Mouse (Mus musculus): ENCODE measurements at regions not wholly inside any gene's neighbourhood (a gene's known extent, or its start where the extent isn't known, plus 50 kb on each side); places are given as distances from the start of the nearest gene placed in this dataset.

- no peaks in the 10 kb centered on the region for H3K36me3 ChIP-seq (replicated peaks; ENCODE audit: control insufficient read depth, insufficient read depth, low read length)
- H3K9ac ChIP-seq (replicated peaks; ENCODE audit: low read depth, low read length), result no peak overlapping the region
- DNase-seq (ENCODE audit: low spot score) (peak; percentile 51), ATAC-seq (ENCODE audit: insufficient read depth, low read depth) (peak; percentile 74)
- no peaks in the 10 kb centered on the region for H3K9me3 ChIP-seq (replicated peaks; ENCODE audit: control insufficient read depth, low read length)
- 37% methylated on average over 29 of the region's 29 CpGs for WGBS
- H3K27me3 ChIP-seq (ENCODE audit: control insufficient read depth, insufficient read depth, low read length), result no peaks in the 10 kb centered on the region
- 0 out of 2 replicates have a peak, but pooled peaks cover 4% of the 10 kb centered on the region for H3K4me1 ChIP-seq (ENCODE audit: control insufficient read depth, insufficient read depth)
- H3K27ac ChIP-seq (ENCODE audit: low read depth), result peak overlapping the region; percentile 26
- TF ChIP-seq CTCF (IDR thresholded peaks at IDR 0.05; ENCODE audit: low read depth), result no peak
- TF ChIP-seq EP300 (IDR thresholded peaks at IDR 0.05; ENCODE audit: low read depth), result no peak
- no peak overlapping the region for H3K4me3 ChIP-seq (ENCODE audit: low read depth, low read length)
- H3K4me2 ChIP-seq (ENCODE audit: low read depth, low read length), result peak overlapping the region; percentile 25; the same call in 1 of the 2 replicates
These were observed 66.6 kb downstream of the 1700129C05Rik start for GRCm38 (mm10) chr14:59075845-59076745.

GRCm38 (mm10) chr14:59072323-59073039, 70.2 kb downstream of the 1700129C05Rik start:
- Histone ChIP-seq H3K4me1 (ENCODE audit: control insufficient read depth, insufficient read depth) (0 out of 2 replicates have a peak, but pooled peaks cover 4% of the 10 kb centered on the region), H3K4me2 (ENCODE audit: low read depth, low read length) (no peak overlapping the region), H3K9ac (replicated peaks; ENCODE audit: low read depth, low read length) (no peak overlapping the region), H3K27ac (ENCODE audit: low read depth) (no peak overlapping the region), H3K36me3 (replicated peaks; ENCODE audit: control insufficient read depth, insufficient read depth, low read length) (no peaks in the 10 kb centered on the region), H3K27me3 (ENCODE audit: control insufficient read depth, insufficient read depth, low read length) (no peaks in the 10 kb centered on the region), H3K9me3 (replicated peaks; ENCODE audit: control insufficient read depth, low read length) (no peaks in the 10 kb centered on the region), H3K4me3 (ENCODE audit: low read depth, low read length) (no peak overlapping the region)
- WGBS, result 74% methylated on average over 7 of the region's 7 CpGs
- ATAC-seq (ENCODE audit: insufficient read depth, low read depth), result no peak
- no peak for DNase-seq (ENCODE audit: low spot score)
- no peak for TF ChIP-seq EP300 (IDR thresholded peaks at IDR 0.05; ENCODE audit: low read depth)
- no peak for TF ChIP-seq CTCF (IDR thresholded peaks at IDR 0.05; ENCODE audit: low read depth)

DNA sequence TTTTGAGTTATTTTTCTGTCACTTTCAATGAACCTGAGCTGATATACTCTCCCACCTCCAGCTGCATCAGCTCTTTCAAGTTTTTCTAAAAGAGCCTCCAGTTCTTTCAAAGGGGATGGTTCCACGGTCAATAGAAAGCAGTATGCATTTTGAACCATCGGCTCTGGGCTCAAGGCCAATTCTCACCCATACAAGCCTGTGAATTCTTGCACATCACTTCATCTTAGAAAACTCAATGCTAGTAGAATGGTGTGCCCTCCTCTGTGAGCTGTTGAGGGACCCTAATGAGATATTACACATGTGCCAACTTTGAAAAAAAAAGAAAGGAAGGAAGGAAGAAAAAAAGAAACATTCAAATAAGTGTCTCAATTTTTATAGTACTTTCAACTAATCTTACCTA, 72.6 kb downstream of the 1700129C05Rik start:
- H3K4me2 ChIP-seq (ENCODE audit: low read depth, low read length), result no peak overlapping the region
- H3K4me3 ChIP-seq (ENCODE audit: low read depth, low read length), result no peak overlapping the region
- H3K27ac ChIP-seq (ENCODE audit: low read depth), result no peak overlapping the region
- H3K36me3 ChIP-seq (replicated peaks; ENCODE audit: control insufficient read depth, insufficient read depth, low read length), result no peaks in the 10 kb centered on the region
- no peaks in the 10 kb centered on the region for H3K9me3 ChIP-seq (replicated peaks; ENCODE audit: control insufficient read depth, low read length)
- DNase-seq (ENCODE audit: low spot score) (no peak), ATAC-seq (ENCODE audit: insufficient read depth, low read depth) (no peak)
- no peaks in the 10 kb centered on the region for H3K27me3 ChIP-seq (ENCODE audit: control insufficient read depth, insufficient read depth, low read length)
- TF ChIP-seq CTCF (IDR thresholded peaks at IDR 0.05; ENCODE audit: low read depth) (no peak), EP300 (IDR thresholded peaks at IDR 0.05; ENCODE audit: low read depth) (no peak)
- H3K9ac ChIP-seq (replicated peaks; ENCODE audit: low read depth, low read length), result no peak overlapping the region
- H3K4me1 ChIP-seq (ENCODE audit: control insufficient read depth, insufficient read depth), result no peaks in the 10 kb centered on the region
- WGBS, result 52% methylated on average over 2 of the region's 2 CpGs

GRCm38 (mm10) chr14:59066456-59067220, 76.1 kb downstream of the 1700129C05Rik start:
- 65% methylated on average over 8 of the region's 8 CpGs for WGBS
- DNase-seq (ENCODE audit: low spot score), result no peak
- H3K4me2 ChIP-seq (ENCODE audit: low read depth, low read length), result no peak overlapping the region

DNA sequence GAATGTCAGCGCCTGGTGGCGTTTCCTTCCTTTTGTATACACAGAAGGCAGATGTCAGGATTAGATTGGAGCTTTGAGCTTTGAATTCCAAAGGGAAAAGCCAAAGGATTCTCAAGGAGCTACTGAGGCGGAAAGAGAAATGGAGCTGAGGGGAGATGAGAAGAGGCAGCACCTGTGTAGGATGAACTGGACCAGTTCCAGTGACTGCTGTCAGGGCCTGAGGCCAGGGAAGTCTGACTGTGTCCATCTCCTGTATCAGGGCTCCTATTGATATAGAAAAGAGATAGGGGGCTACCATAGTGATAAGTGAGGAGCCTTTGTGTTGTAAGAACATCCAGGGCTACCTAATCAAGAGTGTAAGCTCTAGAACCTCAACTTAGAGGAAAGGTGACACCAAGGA, 79.5 kb downstream of the 1700129C05Rik start:
- ATAC-seq (ENCODE audit: insufficient read depth, low read depth), result no peak
- TF ChIP-seq EP300 (IDR thresholded peaks at IDR 0.05; ENCODE audit: low read depth), result no peak
- TF ChIP-seq CTCF (IDR thresholded peaks at IDR 0.05; ENCODE audit: low read depth), result no peak
- H3K9me3 ChIP-seq (replicated peaks; ENCODE audit: control insufficient read depth, low read length), result no peaks in the 10 kb centered on the region

More at GRCm38 (mm10) chr14:59066456-59067220, 76.1 kb downstream of the 1700129C05Rik start:
- Histone ChIP-seq H3K9ac (replicated peaks; ENCODE audit: low read depth, low read length) (no peak overlapping the region), H3K4me3 (ENCODE audit: low read depth, low read length) (no peak overlapping the region), H3K4me1 (ENCODE audit: control insufficient read depth, insufficient read depth) (no peaks in the 10 kb centered on the region), H3K9me3 (replicated peaks; ENCODE audit: control insufficient read depth, low read length) (no peaks in the 10 kb centered on the region), H3K27me3 (ENCODE audit: control insufficient read depth, insufficient read depth, low read length) (no peaks in the 10 kb centered on the region), H3K27ac (ENCODE audit: low read depth) (no peak overlapping the region), H3K36me3 (replicated peaks; ENCODE audit: control insufficient read depth, insufficient read depth, low read length) (no peaks in the 10 kb centered on the region)
- ATAC-seq (ENCODE audit: insufficient read depth, low read depth), result no peak
- TF ChIP-seq EP300 (IDR thresholded peaks at IDR 0.05; ENCODE audit: low read depth) (no peak), CTCF (IDR thresholded peaks at IDR 0.05; ENCODE audit: low read depth) (no peak)

More for the DNA sequence above, 79.5 kb downstream of the 1700129C05Rik start:
- Histone ChIP-seq H3K36me3 (replicated peaks; ENCODE audit: control insufficient read depth, insufficient read depth, low read length) (no peaks in the 10 kb centered on the region), H3K9ac (replicated peaks; ENCODE audit: low read depth, low read length) (no peak overlapping the region), H3K27ac (ENCODE audit: low read depth) (no peak overlapping the region), H3K4me1 (ENCODE audit: control insufficient read depth, insufficient read depth) (no peaks in the 10 kb centered on the region), H3K4me2 (ENCODE audit: low read depth, low read length) (no peak overlapping the region), H3K27me3 (ENCODE audit: control insufficient read depth, insufficient read depth, low read length) (no peaks in the 10 kb centered on the region), H3K4me3 (ENCODE audit: low read depth, low read length) (no peak overlapping the region)
- no peak for DNase-seq (ENCODE audit: low spot score)
- 80% methylated on average over 3 of the region's 3 CpGs for WGBS

Data from heart, postnatal 0 days (tissue).